Mouse (Mus musculus) forelimb bud, embryonic 11.5 days (tissue): ENCODE measurements around the gene Slc25a34.

Experiments used
- DNase-seq: peaks from one replicate; pipeline ENCODE4 v3.0.0-alpha.2; 2012; ENCODE audit warnings: low read depth, low spot score

The Slc25a34 gene

DNA sequence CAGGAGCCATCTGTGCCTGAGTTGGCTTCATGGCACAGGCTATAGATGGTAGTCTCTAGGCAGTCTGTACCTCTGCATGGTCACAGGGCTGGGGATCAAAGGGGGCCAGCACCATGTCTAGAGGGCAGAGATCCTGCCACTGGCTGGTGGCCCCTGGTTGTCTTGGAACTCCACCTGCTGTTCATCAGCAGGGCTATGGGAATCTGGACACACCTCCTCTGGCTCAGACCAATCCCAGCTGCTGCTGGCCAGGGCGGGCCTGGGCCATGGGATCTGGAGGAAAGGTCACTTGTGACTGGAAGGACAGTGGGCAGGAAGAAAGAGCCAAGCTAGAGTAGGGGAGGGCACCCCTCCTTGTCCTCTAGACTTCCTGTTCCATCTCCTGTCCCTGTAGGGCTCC, at the start of gene Slc25a34:
TSS of gene Slc25a34 (minus strand) at position 156 of the 400 bp plus-strand sequence.
- no peak for DNase-seq

- DNase-seq: no peak
These were observed 48.7 kb upstream of the Slc25a34 start for GRCm38 (mm10) chr4:141672325-141672724.

DNA sequence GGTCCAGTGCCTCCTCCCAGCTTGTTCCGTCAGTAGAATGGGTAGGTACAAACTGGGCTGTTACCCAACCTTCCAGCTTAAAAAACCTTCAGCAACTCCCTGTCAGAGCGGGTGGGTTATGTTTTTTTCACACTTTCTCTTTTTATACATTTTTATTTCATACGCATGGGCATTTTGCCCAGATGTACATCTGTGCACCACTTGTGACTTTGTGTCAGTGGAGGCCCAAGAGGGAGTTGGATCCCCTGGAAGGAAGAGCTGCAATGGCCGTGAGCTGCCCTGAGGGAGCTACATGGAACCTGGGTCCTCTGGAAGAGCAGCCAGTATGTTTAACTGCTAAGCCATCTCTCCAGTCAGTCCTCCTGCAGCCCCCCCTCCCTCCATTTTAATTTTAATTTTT, 47.8 kb upstream of the Slc25a34 start:
- no peak for DNase-seq

DNA sequence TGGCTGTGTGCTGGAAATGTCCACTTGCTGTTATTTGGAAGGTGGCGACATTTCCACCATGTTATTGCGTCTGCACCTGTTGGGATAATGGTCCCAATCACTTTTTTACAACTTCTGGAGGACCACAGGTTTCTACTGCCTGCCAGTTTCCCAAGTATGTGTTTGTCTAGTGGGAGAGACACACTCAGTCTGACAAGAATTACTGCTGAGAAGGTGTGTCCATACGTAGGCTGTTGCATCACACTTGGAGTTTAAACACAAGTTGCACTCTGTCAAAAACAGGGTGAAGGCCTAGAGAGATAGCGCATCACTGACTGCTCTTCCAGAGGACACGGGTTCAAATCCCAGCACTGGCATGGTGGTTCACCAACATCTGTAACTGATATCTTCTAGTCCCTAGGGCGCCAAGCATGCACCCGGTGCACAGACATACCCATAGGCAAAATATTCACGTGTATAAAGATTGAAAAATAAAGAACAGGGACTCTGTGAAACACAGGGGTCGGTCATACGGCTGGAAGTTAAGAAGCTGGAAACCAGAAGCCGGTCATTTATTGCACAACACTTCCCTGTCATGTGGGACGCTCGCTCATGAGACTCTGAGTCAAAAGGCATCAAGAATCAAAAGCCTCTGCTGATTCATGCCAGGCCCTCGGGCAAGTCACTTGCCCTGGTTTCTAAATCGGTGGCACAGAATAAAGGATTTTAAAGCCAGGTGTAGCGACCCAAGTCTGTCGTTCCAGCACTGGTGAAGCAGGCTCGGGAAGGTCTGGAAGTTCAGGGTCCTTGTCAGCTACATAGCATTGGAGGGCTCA, 46.5 kb upstream of the Slc25a34 start:
- DNase-seq: no peak

- DNase-seq: no peak
These were observed 41.2 kb upstream of the Slc25a34 start, which contains the start of gene Plekhm2 for GRCm38 (mm10) chr4:141664799-141665198. Plekhm2 (minus strand) TSS chr4:141664899.

GRCm38 (mm10) chr4:141664011-141664745, 40.6 kb upstream of the Slc25a34 start:
- DNase-seq: peak; percentile 29

DNA sequence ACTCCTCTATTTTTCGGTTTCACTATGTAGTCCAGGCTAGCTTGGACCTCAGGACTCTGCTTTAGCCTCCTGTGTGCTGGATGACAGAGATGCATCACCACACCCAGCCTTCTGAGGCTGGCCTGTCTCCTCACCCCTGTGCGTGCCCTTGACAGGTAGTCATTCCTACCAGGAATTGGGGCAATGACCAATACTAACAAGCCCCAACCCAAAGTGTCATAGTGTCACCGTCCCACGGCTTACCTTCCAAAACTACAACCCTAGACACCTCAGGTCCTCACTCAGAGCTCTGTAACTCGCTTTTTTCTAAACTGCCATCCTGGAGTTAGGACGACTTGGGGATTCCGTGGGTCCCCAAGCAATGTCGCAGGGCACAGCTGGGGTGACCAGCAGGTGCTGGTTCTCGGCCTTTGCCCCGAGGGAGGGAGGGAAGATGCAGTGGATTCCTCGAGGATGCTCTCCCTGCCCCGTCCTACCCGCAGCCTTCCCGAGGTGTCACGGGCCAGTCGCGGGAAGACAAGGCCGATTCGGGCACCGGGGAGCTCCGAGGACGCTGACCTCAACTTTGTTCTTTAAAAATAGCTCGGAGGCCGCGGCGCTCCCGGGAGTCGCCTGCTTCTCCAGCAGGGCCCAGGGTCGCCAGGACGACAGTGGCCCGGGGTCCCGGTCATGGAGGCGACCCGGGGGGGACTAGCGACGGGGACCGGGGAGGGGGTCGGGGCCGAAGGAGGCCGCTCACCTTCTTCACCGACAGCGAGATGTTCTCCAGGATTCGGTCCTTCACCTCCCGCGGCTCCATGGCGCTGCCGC, 39.7 kb upstream of the Slc25a34 start:
- no peak for DNase-seq

GRCm38 (mm10) chr4:141660884-141661283, 37.3 kb upstream of the Slc25a34 start:
- no peak for DNase-seq

GRCm38 (mm10) chr4:141659739-141660138, 36.1 kb upstream of the Slc25a34 start:
- peak; percentile 20 for DNase-seq

DNA sequence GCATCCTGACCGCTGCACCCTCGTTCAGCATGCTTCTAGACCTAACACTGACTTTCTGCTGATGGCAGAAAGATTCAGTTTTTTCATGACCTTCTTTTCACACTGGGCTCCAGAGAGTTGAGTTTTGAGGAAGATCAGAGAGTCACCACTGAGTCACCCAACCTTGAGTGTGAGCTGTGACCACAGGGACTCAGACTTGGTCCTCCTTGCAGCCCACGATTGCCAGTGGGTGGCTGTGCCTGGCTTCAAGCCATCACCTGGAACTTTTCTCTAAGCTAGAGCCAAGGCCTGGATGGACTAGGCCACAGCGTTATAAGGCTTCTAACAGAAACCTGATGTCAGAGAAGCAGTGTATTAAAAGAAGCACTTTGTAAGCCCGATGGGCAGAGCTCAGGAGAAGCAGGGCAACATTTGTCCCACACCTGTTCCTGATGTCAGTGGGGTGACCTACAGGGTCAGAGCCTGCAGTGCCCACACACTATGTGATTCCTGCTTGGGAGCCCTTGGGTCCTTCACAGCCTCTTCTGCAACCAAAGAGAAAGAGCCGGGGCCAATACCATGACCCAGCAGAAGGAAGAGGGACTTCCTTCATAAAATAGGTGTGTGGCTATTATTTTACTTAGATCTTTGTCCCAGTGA, 35.3 kb upstream of the Slc25a34 start:
- no peak for DNase-seq

DNA sequence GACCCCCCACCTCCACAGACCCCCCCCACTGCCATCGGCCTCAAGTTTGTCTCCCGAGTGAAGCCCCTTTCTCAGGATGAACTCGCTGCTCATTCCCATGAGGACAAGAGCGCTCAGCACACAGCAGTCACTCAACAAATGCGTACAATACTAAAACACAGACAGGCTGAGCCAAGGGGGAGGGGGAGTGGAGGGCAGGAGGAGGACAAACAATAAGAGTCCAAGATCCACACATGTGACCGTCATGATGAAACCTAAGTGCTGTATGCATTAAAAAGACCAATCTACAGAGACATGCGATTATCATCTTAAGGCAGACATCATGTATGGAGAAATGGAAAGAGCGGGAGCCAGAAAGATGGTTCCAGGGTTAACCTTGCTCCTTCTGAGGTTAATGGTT, 33.3 kb upstream of the Slc25a34 start:
- no peak for DNase-seq

DNA sequence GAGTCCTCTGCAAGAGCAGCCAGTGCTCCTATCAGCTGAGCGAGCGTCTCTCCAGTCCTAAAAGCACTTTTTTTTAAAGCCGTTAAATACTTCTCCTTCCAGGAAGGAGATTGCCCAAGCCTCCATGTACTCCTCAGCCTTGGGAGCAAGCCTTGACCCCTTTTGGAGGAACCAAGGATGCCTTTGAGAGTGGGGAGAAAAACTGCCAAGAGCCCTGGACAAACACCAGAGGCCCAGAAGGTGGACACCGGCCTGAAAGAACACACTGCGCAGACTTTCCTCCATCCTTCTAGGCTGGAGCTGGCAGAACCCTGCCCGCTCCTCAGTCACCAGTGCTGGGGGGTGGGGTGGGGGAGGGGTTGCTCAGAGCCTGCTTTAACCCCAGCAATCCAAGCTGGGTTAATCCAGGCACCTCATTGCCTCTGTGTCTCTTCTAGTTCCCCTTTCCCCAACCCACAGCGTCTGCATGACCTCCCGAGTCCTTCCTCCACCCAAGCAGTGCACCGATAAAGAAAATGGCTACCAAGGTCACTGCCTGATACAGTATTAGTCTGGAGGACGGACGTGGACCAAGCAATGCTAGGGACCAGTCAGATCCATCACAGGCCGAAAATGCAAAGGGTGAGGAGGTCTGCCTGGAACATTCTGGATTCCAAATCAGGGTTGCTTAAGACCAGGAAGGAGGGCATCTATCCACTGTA, 32.4 kb upstream of the Slc25a34 start:
- DNase-seq: no peak

DNA sequence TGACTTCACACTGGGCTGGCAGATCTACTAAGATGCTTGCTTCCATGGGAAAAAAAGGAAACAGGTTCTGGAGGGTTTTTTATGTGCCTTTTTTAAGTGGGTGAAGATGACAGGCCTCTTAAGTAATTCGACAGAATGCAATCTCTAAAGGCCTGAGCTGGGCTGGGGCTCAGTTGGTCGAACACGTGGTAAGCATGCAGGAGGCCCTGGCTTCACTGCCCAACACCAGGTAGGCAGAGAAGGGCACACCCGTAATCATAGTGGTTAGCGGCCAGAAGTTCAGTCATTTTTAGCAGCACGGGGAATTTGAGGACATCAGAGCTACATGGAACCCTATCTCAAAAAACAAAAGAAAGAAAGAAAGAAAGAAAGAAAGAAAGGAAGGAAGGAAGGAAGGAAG, 30.9 kb upstream of the Slc25a34 start:
- no peak for DNase-seq

GRCm38 (mm10) chr4:141653813-141654212, 30.2 kb upstream of the Slc25a34 start:
- no peak for DNase-seq

DNA sequence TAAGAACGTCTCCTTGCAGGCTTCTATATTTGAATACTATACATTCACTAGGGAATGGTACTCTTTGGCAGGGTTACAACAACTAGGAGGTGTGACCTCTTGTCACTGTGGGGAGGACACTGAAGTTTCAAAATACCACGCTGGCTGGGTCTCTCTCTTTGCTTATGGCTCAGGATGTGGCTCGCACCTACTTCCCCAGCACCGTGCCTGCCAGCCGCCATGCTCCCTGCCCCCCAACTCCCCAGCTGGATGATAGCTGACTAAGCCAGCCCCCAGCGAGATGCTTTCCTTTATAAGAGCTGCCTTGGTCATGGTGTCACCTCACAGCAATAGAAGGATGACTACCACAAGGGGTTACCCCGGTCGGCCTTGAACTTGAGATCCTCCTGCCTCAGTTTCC, 29.4 kb upstream of the Slc25a34 start:
- no peak for DNase-seq

DNA sequence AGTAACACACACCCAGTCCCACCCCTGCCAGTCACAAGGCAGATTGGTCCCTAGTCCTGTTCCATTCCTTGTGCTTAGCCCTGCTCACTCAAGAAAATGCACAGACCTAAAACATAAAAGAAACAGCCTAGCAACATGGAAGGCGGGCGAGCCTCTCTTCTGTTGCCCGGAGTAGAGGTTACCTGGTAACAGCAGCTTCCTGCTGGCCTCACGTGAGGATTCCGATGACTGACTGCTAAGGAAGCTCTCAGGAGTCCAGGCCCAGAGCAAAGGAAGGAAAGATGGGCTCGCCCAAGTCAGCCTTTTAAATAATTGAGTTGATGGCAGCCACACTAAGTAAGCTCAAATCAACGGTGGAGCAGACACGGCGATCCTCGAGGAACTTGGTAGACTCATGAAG, 28.3 kb upstream of the Slc25a34 start:
- DNase-seq: no peak

- DNase-seq: no peak
These were observed 27.7 kb upstream of the Slc25a34 start for GRCm38 (mm10) chr4:141651286-141651685.

GRCm38 (mm10) chr4:141649244-141649643, 25.6 kb upstream of the Slc25a34 start:
- DNase-seq: peak; percentile 19

GRCm38 (mm10) chr4:141648262-141648661, 24.6 kb upstream of the Slc25a34 start:
- no peak for DNase-seq

DNA sequence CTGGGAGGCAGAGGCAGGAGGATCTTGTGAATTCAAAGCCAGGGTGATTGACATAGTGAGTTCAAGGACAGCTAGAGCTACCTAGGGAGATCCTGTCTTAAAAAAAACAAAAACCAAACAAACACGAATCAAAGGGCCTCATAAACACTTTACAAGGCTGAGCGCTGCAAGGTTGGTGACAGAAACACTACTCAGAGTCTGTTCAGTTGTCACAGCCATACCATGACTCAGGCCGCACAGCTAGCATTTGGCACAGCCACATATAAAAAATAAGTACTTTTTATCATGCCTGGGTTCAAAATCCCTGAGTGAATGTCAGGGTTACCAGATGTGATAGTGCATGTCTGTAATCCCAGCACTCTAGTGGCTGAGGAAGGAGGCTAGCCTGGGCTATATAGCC, 23.6 kb upstream of the Slc25a34 start:
- no peak for DNase-seq

DNA sequence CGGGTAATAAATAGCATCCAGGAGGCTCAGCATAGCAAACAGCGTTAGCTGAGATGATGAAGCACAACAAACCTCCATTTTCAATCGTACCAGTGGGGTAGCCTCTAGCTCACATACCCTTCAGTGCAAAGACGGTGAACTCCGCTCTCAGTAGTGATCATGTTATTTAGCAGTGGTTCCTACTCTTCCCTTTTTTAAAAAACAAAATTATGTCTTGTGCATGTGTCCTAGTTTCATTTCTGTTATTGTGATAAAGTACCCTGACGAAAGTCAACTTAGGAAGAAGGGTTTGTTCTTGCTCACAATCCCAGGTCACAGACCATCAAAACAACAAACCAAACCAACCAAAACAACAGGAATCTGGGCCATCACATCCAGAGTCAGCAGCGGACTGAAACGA, 22.4 kb upstream of the Slc25a34 start:
- no peak for DNase-seq
